ENCODE assay signal across 18 mouse cellular contexts in the genomic region with DNA sequence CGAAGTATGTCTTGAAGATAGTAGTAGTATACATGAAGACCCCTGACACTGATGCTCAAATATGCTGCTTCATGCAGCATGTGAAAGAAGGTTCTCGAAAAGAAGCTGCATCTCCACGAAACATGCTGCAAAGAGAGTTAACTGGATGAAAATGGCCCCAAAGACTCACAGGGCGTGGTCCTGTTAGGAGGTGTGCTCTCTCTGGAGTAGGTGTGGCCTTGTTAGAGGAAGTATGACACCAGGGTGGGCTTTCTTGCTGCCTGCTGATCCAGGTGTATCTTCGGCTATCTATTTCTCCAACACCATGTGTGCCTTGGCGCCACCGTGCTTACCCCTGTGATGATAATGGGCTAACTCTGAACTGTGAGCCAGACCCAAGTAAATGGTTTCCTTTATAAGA.
DNase-seq lines count a peak whose midpoint lies in the region; ATAC-seq and TF ChIP-seq lines count a peak whose summit lies in the region.
"Had no signal": no experiment of that assay in that cellular context is flagged by ENCODE, and none has a peak within 500 bp of the region (broad histone marks: within the 10 kb centered on the region; RNA-seq: fewer than 3 reads in every experiment).

No protein-coding gene starts in this region.

- H3K9me3 ChIP-seq in forebrain, embryonic 11.5 days (ENCODE audit: control insufficient read depth, low read length), result no peaks in the 10 kb centered on the region
- no peaks in the 10 kb centered on the region for H3K9me3 ChIP-seq in forebrain, postnatal 0 days (ENCODE audit: low read length)
- no peaks in the 10 kb centered on the region for H3K9me3 ChIP-seq in lung, embryonic 14.5 days (ENCODE audit: low read depth, low read length)
- H3K9me3 ChIP-seq in embryonic facial prominence, embryonic 12.5 days, result no peaks in the 10 kb centered on the region
- H3K9me3 ChIP-seq in stomach, embryonic 14.5 days (ENCODE audit: control insufficient read depth, low read depth, low read length), result no peaks in the 10 kb centered on the region
- H3K9me3 ChIP-seq: forebrain, embryonic 13.5 days; liver, embryonic 13.5 days had no signal

- intact Hi-C loops in left cerebral cortex, postnatal 25 days (cut with DNase I), result no loop called here

- no peak overlapping the region for H3K4me3 ChIP-seq in forebrain, embryonic 11.5 days (ENCODE audit: low read depth, low read length)
- no peak overlapping the region for H3K4me3 ChIP-seq in forebrain, postnatal 0 days (ENCODE audit: low read depth, low read length)
- no peak overlapping the region for H3K4me3 ChIP-seq in lung, embryonic 14.5 days (ENCODE audit: low read depth, low read length)
- no peak overlapping the region for H3K4me3 ChIP-seq in embryonic facial prominence, embryonic 12.5 days
- H3K4me3 ChIP-seq in stomach, embryonic 14.5 days (ENCODE audit: low read depth, low read length), result no peak overlapping the region
- H3K4me3 ChIP-seq: forebrain, embryonic 13.5 days; layer of hippocampus, adult 2 months; liver, embryonic 13.5 days had no signal

- peak; percentile 16 for DNase-seq in forebrain, embryonic 11.5 days (ENCODE audit: low spot score)
- no peak for DNase-seq in forebrain, postnatal 0 days
- DNase-seq in lung, embryonic 14.5 days, result no peak
- DNase-seq in lung, postnatal 10 days, result no peak
- no peak for DNase-seq in left cerebral cortex, postnatal 25 days (ENCODE audit: low spot score in 2 of 2)
- no peak for DNase-seq in left cerebral cortex, adult 18-20 months (ENCODE audit: low spot score in 2 of 2)
- DNase-seq: cerebellum, adult 11-12 months; kidney, adult 8-10 months; liver, embryonic 13.5 days; lung, postnatal 36 days; midbrain, embryonic 14.5 days had no signal

- peaks cover 12% of the 10 kb centered on the region for H3K4me1 ChIP-seq in forebrain, embryonic 11.5 days (replicated peaks; ENCODE audit: control insufficient read depth, insufficient read depth, low read length)
- H3K4me1 ChIP-seq in forebrain, postnatal 0 days (ENCODE audit: insufficient read depth), result 0 out of 2 replicates have a peak, but pooled peaks cover 15% of the 10 kb centered on the region
- peaks cover 35% of the 10 kb centered on the region for H3K4me1 ChIP-seq in lung, embryonic 14.5 days (ENCODE audit: insufficient read depth)
- peaks cover 65% of the 10 kb centered on the region for H3K4me1 ChIP-seq in embryonic facial prominence, embryonic 12.5 days
- peaks cover 33% of the 10 kb centered on the region for H3K4me1 ChIP-seq in stomach, embryonic 14.5 days (ENCODE audit: control insufficient read depth, insufficient read depth, low read length)

- WGBS in forebrain, embryonic 11.5 days, result 96% methylated on average over 7 of the region's 7 CpGs
- WGBS in forebrain, postnatal 0 days, result 94% methylated on average over 7 of the region's 7 CpGs
- WGBS in lung, embryonic 14.5 days, result 92% methylated on average over 7 of the region's 7 CpGs
- WGBS in embryonic facial prominence, embryonic 12.5 days, result 91% methylated on average over 7 of the region's 7 CpGs
- 90% methylated on average over 7 of the region's 7 CpGs for WGBS in stomach, embryonic 14.5 days

- H3K27ac ChIP-seq in forebrain, embryonic 11.5 days (ENCODE audit: low read depth, low read length), result no peak overlapping the region
- no peak overlapping the region for H3K27ac ChIP-seq in forebrain, postnatal 0 days (ENCODE audit: low read depth, low read length)
- H3K27ac ChIP-seq in lung, embryonic 14.5 days (ENCODE audit: low read depth), result peak overlapping the region; percentile 94
- H3K27ac ChIP-seq in embryonic facial prominence, embryonic 12.5 days, result peak overlapping the region; percentile 84; the same call in 1 of the 2 replicates
- peak overlapping the region; percentile 84; the same call in 1 of the 2 replicates for H3K27ac ChIP-seq in stomach, embryonic 14.5 days (ENCODE audit: low read length)
- H3K27ac ChIP-seq: forebrain, embryonic 13.5 days; liver, embryonic 13.5 days had no signal

- H3K9ac ChIP-seq in forebrain, embryonic 11.5 days (ENCODE audit: low read length), result no peak overlapping the region
- H3K9ac ChIP-seq in forebrain, postnatal 0 days, result no peak overlapping the region
- no peak overlapping the region for H3K9ac ChIP-seq in lung, embryonic 14.5 days
- no peak overlapping the region for H3K9ac ChIP-seq in embryonic facial prominence, embryonic 12.5 days
- no peak overlapping the region for H3K9ac ChIP-seq in stomach, embryonic 14.5 days (replicated peaks; ENCODE audit: low read depth, low read length)
- H3K9ac ChIP-seq: forebrain, embryonic 13.5 days; liver, embryonic 13.5 days had no signal

- no peak overlapping the region for H3K4me2 ChIP-seq in forebrain, embryonic 11.5 days (ENCODE audit: low read depth, low read length, severe bottlenecking)
- no peak overlapping the region for H3K4me2 ChIP-seq in forebrain, postnatal 0 days (ENCODE audit: low read depth)
- H3K4me2 ChIP-seq in lung, embryonic 14.5 days, result no peak overlapping the region
- H3K4me2 ChIP-seq in embryonic facial prominence, embryonic 12.5 days (replicated peaks), result no peak overlapping the region
- H3K4me2 ChIP-seq in stomach, embryonic 14.5 days (replicated peaks; ENCODE audit: low read depth, low read length), result no peak overlapping the region
- H3K4me2 ChIP-seq: forebrain, embryonic 13.5 days; liver, embryonic 13.5 days had no signal

- ATAC-seq in forebrain, embryonic 11.5 days (replicated peaks; ENCODE audit: low FRiP score), result no peak
- ATAC-seq in forebrain, postnatal 0 days, result no peak
- ATAC-seq in lung, embryonic 14.5 days (ENCODE audit: insufficient read depth), result no peak
- ATAC-seq in embryonic facial prominence, embryonic 12.5 days (ENCODE audit: insufficient number of reproducible peaks, insufficient read depth, low FRiP score, low TSS enrichment), result no peak
- no peak for ATAC-seq in stomach, embryonic 14.5 days (ENCODE audit: insufficient number of reproducible peaks, insufficient read depth, low FRiP score, low read depth)
- ATAC-seq: forebrain, embryonic 13.5 days; hindbrain, embryonic 16.5 days; Patski had no signal

- TF ChIP-seq CTCF in forebrain, postnatal 0 days (IDR thresholded peaks at IDR 0.05; ENCODE audit: low read depth), result no peak
- TF ChIP-seq CTCF in lung, embryonic 14.5 days (IDR thresholded peaks at IDR 0.05; ENCODE audit: low read depth), result no peak

- H3K27me3 ChIP-seq in forebrain, embryonic 11.5 days (ENCODE audit: control insufficient read depth, insufficient read depth, low read length), result peaks cover 35% of the 10 kb centered on the region
- no peaks in the 10 kb centered on the region for H3K27me3 ChIP-seq in forebrain, postnatal 0 days (ENCODE audit: insufficient read depth, low read length)
- no peaks in the 10 kb centered on the region for H3K27me3 ChIP-seq in lung, embryonic 14.5 days (ENCODE audit: insufficient read depth, low read length)
- no peaks in the 10 kb centered on the region for H3K27me3 ChIP-seq in embryonic facial prominence, embryonic 12.5 days
- no peaks in the 10 kb centered on the region for H3K27me3 ChIP-seq in stomach, embryonic 14.5 days (ENCODE audit: control insufficient read depth, insufficient read depth, low read length)
- H3K27me3 ChIP-seq: CH12.LX; liver, embryonic 13.5 days; Patski had no signal

- no peaks in the 10 kb centered on the region for H3K36me3 ChIP-seq in forebrain, embryonic 11.5 days (ENCODE audit: control insufficient read depth, insufficient read depth, low read length)
- no peaks in the 10 kb centered on the region for H3K36me3 ChIP-seq in forebrain, postnatal 0 days (ENCODE audit: insufficient read depth)
- no peaks in the 10 kb centered on the region for H3K36me3 ChIP-seq in lung, embryonic 14.5 days (ENCODE audit: insufficient read depth)
- no peaks in the 10 kb centered on the region for H3K36me3 ChIP-seq in embryonic facial prominence, embryonic 12.5 days
- H3K36me3 ChIP-seq in stomach, embryonic 14.5 days (ENCODE audit: control insufficient read depth, insufficient read depth, low read length), result no peaks in the 10 kb centered on the region
- H3K36me3 ChIP-seq: liver, embryonic 13.5 days had no signal

Comparison
In these comparisons a context has a peak if more than half of its experiments do, and no peak if none do; other contexts are left out.
1. H3K27ac ChIP-seq: peak in lung, embryonic 14.5 days (single experiment), embryonic facial prominence, embryonic 12.5 days (single experiment) and stomach, embryonic 14.5 days (single experiment); none in forebrain, embryonic 11.5 days (single experiment) and forebrain, postnatal 0 days (single experiment).